Mouse (Mus musculus) cortical plate, adult 2 months (tissue): Measurements from ENCODE around the gene Zfp12.

Experiments
- CTCF ChIP-seq: fragments of 200-500 bp; IDR thresholded peaks from 2 replicates; pipeline ENCODE4 v1.5.1; 2011; ENCODE audit warnings: mild to moderate bottlenecking, control low read depth, low read length; ENCODE audit not compliant: insufficient read depth; ENCODE audit errors: extremely low read depth
- POLR2A ChIP-seq: fragments of 200-500 bp; IDR thresholded peaks from 2 replicates; pipeline ENCODE4 v1.6.1; 2011; ENCODE audit warnings: mild to moderate bottlenecking, low read length, control low read depth; ENCODE audit not compliant: insufficient read depth; ENCODE audit errors: extremely low read depth

DNA sequence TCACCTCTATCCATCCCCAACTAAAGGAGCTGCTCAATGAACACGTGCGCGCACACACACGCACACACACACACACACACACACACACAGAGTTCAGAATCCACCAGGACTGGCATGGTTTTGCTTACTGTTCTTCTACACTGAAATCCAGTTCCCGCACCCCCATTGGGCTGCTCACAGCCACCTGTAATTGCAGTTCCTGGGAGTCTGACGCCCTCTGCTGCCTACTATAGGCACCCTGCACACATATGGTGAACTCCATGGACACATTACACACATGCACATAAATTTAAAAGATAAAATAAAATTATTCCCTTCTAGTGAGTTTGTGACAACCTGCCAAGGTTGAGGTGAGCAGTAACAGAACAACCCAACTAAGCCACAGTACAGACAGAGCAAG is 49.8 kb downstream of the Zfp12 start:
- TF ChIP-seq POLR2A (no peak), CTCF (peak; percentile 39)
